Mouse (Mus musculus): ENCODE data around the gene Zc3h12b. TPM values are rescaled to one million over a fixed set of nuclear protein-coding genes. Genes with fewer than 3 reads are reported as not detected.

The Zc3h12b gene
- polyA plus RNA-seq, 1 experiment, result 0.78 TPM

Other genes with a start within 250 kb of the Zc3h12b start
- 1.8 and 3.3 TPM in 2 replicates for gene Asb12, start 153.7 kb upstream of the Zc3h12b start, polyA plus RNA-seq (2012; rRNA removed)
- not detected in 2 replicates for gene Pfn5, start 153.6 kb upstream of the Zc3h12b start, polyA plus RNA-seq (2012; rRNA removed)
- 2.1 TPM in 2 replicates for gene Zc4h2, start 53.2 kb upstream of the Zc3h12b start, polyA plus RNA-seq (2012; rRNA removed)
- gene Las1l, start 245.3 kb downstream of the Zc3h12b start, polyA plus RNA-seq (2012; rRNA removed), result 13.7 and 23.4 TPM in 2 replicates

Measured in gonadal fat pad, adult 2 months (tissue).